Mouse (Mus musculus) embryonic fibroblast, embryonic 13.5 days (primary cell): ENCODE measurements around the gene Gp1ba. TPM values are rescaled to one million over a fixed set of nuclear protein-coding genes. Genes with fewer than 3 reads are reported as not detected.
A peak's percentile ranks its signal among the peaks of the same experiment; 100 is the strongest.

Source experiments
- H3K27ac ChIP-seq: 2 replicates; pipeline ENCODE4 v1.5.1; 2012; ENCODE audit warnings: low read length, control low read depth, inconsistent platforms; ENCODE audit not compliant: insufficient read depth
- H3K4me1 ChIP-seq: 2 replicates; pipeline ENCODE4 v1.6.1; 2011; ENCODE audit warnings: low read length; ENCODE audit not compliant: control insufficient read depth, insufficient read depth
- H3K4me3 ChIP-seq: 2 replicates; pipeline ENCODE4 v1.5.1; 2011; ENCODE audit warnings: mild to moderate bottlenecking, control low read depth, low read length; ENCODE audit not compliant: insufficient read depth
- CTCF ChIP-seq: IDR thresholded peaks from 2 replicates; pipeline ENCODE4 v1.5.1; 2011; ENCODE audit warnings: mild to moderate bottlenecking, control low read depth, low read length, moderate library complexity, borderline replicate concordance; ENCODE audit not compliant: insufficient read depth
- POLR2A ChIP-seq: IDR thresholded peaks from 2 replicates; pipeline ENCODE4 v1.6.1; 2011; ENCODE audit warnings: low read depth, mild to moderate bottlenecking, control low read depth, low read length, moderate library complexity
- polyA plus RNA-seq: library from polyadenylated mRNA; stranded (reverse); fragments of >200 nt; gene quantifications from 2 replicates; pipeline ENCODE4 v1.2.4, GENCODE M21; 2011; ENCODE audit warnings: low read depth; ENCODE audit not compliant: missing spikeins, insufficient read length

Gene Gp1ba
- polyA plus RNA-seq, 1 experiment, result not detected

DNA sequence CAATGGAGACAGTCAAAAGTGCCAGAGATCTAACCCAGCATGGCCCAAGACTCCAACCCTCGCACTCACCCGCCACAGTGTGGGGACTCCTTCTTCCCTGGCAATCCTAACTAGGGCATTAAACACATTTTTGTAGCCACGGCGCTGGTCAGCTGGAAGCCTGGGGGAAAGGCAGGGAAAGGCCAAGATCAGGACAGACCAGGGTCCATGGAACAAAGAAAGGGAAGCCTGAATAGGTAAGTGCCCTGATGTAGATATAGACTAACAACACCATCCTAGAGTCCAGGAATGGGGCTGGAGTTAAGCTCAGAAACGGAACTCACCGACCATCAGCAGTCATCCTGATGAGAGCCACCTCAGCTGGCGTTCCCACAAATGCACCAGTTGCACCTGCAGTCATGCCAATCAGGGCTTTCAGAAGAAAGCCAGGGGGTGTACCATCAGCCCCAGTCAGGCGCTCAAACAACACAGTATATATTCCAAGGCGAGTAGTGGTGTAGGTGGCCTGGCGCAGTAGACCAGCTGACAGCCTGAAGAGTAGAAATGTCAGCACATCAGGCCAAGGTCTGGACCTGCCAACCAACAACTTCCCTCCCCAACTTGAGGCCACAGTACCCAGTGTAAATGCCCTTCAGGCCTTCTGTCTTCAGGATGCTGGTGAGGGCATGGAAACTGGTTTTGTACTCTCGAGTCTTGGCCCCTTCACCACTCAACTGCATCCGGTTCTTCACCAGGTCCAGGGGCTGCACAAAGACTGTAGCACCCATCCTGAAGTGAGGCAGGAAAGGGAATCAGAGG, 6.7 kb downstream of the Gp1ba start:
- Histone ChIP-seq H3K27ac (no peak overlapping the region), H3K4me3 (peak overlapping the region; percentile 68), H3K4me1 (peaks cover 11% of the 10 kb centered on the region)
- TF ChIP-seq CTCF, result no peak
- TF ChIP-seq POLR2A, result no peak

DNA sequence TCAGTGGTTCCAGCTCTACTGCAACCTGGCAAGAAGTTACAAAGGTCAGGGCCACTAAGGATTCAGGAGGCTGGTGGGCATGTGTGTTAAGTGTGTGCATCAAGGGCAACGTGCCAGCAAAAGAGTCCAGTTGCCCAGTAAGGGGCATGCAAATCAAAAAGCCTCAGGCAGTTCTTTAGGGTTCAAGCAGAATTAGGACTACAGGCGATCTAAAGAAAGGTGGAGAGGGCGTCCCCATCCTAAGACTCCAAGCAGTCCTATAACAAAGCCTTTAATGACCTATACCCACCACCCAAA, 7.3 kb downstream of the Gp1ba start:
- Histone ChIP-seq H3K27ac (no peak overlapping the region), H3K4me1 (peaks cover 13% of the 10 kb centered on the region), H3K4me3 (peak overlapping the region; percentile 68)
- TF ChIP-seq POLR2A (no peak), CTCF (no peak)

GRCm38 (mm10) chr11:70646691-70647650, 8.0 kb downstream of the Gp1ba start, which contains the start of the genes Rnf167 and Slc25a11:
Rnf167 (plus strand) TSS chr11:70647235.
Slc25a11 (minus strand) TSS chr11:70647479.
- TF ChIP-seq POLR2A (peak; percentile 93), CTCF (no peak)
- H3K27ac ChIP-seq, result peak within 1 kb of the TSS; percentile 94
- H3K4me1 ChIP-seq, result peaks cover 13% of the 10 kb centered on the region
- peak within 1 kb of the TSS; percentile 68 for H3K4me3 ChIP-seq

- TF ChIP-seq POLR2A (peak; percentile 55), CTCF (no peak)
- H3K27ac ChIP-seq, result peak overlapping the region; percentile 94
- H3K4me3 ChIP-seq, result peak overlapping the region; percentile 51
- H3K4me1 ChIP-seq, result peaks cover 13% of the 10 kb centered on the region
These were observed 8.9 kb downstream of the Gp1ba start for GRCm38 (mm10) chr11:70647716-70648420.

GRCm38 (mm10) chr11:70648512-70648911, 9.6 kb downstream of the Gp1ba start:
- peak overlapping the region; percentile 94; the same call in 1 of the 2 replicates for H3K27ac ChIP-seq
- H3K4me1 ChIP-seq, result peaks cover 13% of the 10 kb centered on the region
- peak overlapping the region; percentile 51 for H3K4me3 ChIP-seq
- TF ChIP-seq POLR2A (0 out of 2 replicates have a peak, but pooled peaks have one; percentile 15), CTCF (no peak)

DNA sequence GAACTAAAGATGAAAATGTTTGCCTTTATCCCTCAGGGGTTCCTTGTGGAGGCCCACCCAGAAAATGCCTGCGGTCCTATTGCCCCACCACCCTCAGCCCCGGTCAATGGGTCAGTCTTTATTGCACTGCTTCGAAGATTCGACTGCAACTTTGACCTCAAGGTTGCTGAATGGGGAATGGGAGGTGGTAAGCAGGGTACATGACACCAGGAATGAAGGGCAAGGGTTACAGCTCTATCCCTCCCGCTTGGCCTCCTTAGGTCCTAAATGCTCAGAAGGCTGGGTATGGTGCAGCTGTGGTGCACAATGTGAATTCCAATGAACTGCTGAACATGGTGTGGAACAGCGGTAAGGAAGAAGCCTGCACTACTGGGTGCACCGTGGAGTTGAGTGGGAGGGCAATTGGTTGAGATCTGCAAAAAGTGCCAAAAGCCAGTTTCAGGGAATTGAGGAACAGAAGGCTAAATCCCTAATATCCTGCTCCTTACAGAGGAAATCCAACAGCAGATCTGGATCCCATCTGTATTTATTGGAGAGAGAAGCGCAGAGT, 10.3 kb downstream of the Gp1ba start:
- Histone ChIP-seq H3K4me3 (no peak overlapping the region), H3K27ac (no peak overlapping the region), H3K4me1 (peaks cover 13% of the 10 kb centered on the region)
- TF ChIP-seq CTCF (no peak), POLR2A (0 out of 2 replicates have a peak, but pooled peaks have one; percentile 6)

- TF ChIP-seq CTCF (no peak), POLR2A (peak; percentile 35)
- peak overlapping the region; percentile 79 for H3K27ac ChIP-seq
- peak overlapping the region; percentile 86 for H3K4me3 ChIP-seq
- peaks cover 13% of the 10 kb centered on the region for H3K4me1 ChIP-seq
These were observed 11.6 kb downstream of the Gp1ba start for GRCm38 (mm10) chr11:70650322-70651175.

DNA sequence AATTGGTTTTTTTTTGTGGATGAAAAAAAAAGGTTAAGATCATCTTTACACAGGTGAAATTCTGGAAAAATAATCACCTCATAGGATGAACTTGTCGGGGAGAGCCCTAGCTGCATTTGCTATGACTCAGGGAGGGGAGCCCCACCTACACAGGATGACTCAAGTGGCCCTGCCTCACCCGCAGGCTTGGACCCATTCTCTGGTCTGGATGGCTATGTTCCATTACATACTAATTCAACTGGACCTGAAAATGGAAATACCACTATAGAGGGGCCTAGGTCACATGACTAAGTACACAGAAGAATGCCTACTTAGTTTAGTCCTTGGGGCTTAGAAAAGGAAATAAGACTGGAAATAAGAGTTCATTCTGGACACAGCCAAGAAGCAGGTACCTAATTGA, 12.5 kb downstream of the Gp1ba start:
- Histone ChIP-seq H3K4me3 (peak overlapping the region; percentile 86), H3K27ac (peak overlapping the region; percentile 79; the same call in 1 of the 2 replicates), H3K4me1 (peaks cover 8% of the 10 kb centered on the region; the same call in 1 of the 2 replicates)
- TF ChIP-seq CTCF (no peak), POLR2A (peak; percentile 16; the same call in 1 of the 2 replicates)
